Mouse (Mus musculus) megakaryocyte, embryonic 14.5 days (primary cell): ENCODE data around the gene Fzd2.
"Not testable (repeated sequence)": the region's sequence is repeated elsewhere in the genome, so short reads cannot be mapped to it uniquely, and the experiment has no call there.

ENCODE experiments used
- FLI1 ChIP-seq: IDR thresholded peaks from 2 replicates; pipeline ENCODE4 v1.6.1; 2012; ENCODE audit warnings: low read length, inconsistent platforms, mixed read lengths
- GATA1 ChIP-seq: IDR thresholded peaks from 3 replicates; pipeline ENCODE4 v1.6.1; 2012; ENCODE audit warnings: mixed read lengths, low read length, inconsistent platforms, borderline replicate concordance

GRCm38 (mm10) chr11:102564952-102565671 is 39.1 kb upstream of the Fzd2 start:
- not testable (repeated sequence) for TF ChIP-seq GATA1, FLI1
